In genomic region chr5:130623206-130623605, GRCm38 (mm10) we compare ENCODE assay signal across 8 mouse cellular contexts.
DNase-seq lines count a peak whose midpoint lies in the region; ATAC-seq and TF ChIP-seq lines count a peak whose summit lies in the region.

No protein-coding gene starts in this region.

- no peak for TF ChIP-seq POLR2A in cerebellum, adult 2 months (IDR thresholded peaks at IDR 0.05; ENCODE audit: borderline replicate concordance, insufficient read depth, low read length)

- no peaks in the 10 kb centered on the region for H3K36me3 ChIP-seq in hindbrain, embryonic 10.5 days
- H3K36me3 ChIP-seq in hindbrain, embryonic 12.5 days: no peaks in the 10 kb centered on the region
- H3K36me3 ChIP-seq in forebrain, postnatal 0 days (ENCODE audit: insufficient read depth): no peaks in the 10 kb centered on the region
- H3K36me3 ChIP-seq in limb, embryonic 10.5 days: no peaks in the 10 kb centered on the region

- DNase-seq in hindbrain, embryonic 10.5 days (ENCODE audit: low spot score): peak; percentile 57
- peak; percentile 86 to 96 for DNase-seq in cerebellum, adult 2 months
- peak; percentile 69 for DNase-seq in forebrain, postnatal 0 days
- DNase-seq in heart, postnatal 4 days: peak; percentile 78
- DNase-seq in limb, embryonic 10.5 days (ENCODE audit: low spot score): peak; percentile 66
- peak; percentile 3 for DNase-seq in ovary, postnatal 10 days (ENCODE audit: low spot score)

- H3K4me3 ChIP-seq in hindbrain, embryonic 10.5 days: no peak overlapping the region
- H3K4me3 ChIP-seq in hindbrain, embryonic 12.5 days: no peak overlapping the region
- no peak overlapping the region for H3K4me3 ChIP-seq in cerebellum, adult 2 months (replicated peaks; ENCODE audit: insufficient read depth, low read depth, low read length)
- H3K4me3 ChIP-seq in forebrain, postnatal 0 days (ENCODE audit: low read depth, low read length): no peak overlapping the region
- no peak overlapping the region for H3K4me3 ChIP-seq in limb, embryonic 10.5 days

- no peak overlapping the region for H3K4me2 ChIP-seq in hindbrain, embryonic 12.5 days (replicated peaks)
- H3K4me2 ChIP-seq in forebrain, postnatal 0 days (ENCODE audit: low read depth): no peak overlapping the region

- WGBS in hindbrain, embryonic 10.5 days: 44% methylated on average over 5 of the region's 5 CpGs
- WGBS in hindbrain, embryonic 12.5 days: 54% methylated on average over 5 of the region's 5 CpGs
- 2% methylated on average over 5 of the region's 5 CpGs for WGBS in cerebellum, adult 2 months
- 29% methylated on average over 5 of the region's 5 CpGs for WGBS in forebrain, postnatal 0 days
- WGBS in limb, embryonic 10.5 days: 11% methylated on average over 5 of the region's 5 CpGs

- no peaks in the 10 kb centered on the region for H3K9me3 ChIP-seq in hindbrain, embryonic 10.5 days
- H3K9me3 ChIP-seq in hindbrain, embryonic 12.5 days (replicated peaks): no peaks in the 10 kb centered on the region
- no peaks in the 10 kb centered on the region for H3K9me3 ChIP-seq in forebrain, postnatal 0 days (ENCODE audit: low read length)
- H3K9me3 ChIP-seq in limb, embryonic 10.5 days (replicated peaks): no peaks in the 10 kb centered on the region

- H3K27me3 ChIP-seq in hindbrain, embryonic 10.5 days (ENCODE audit: insufficient read depth, poor library complexity, severe bottlenecking): no peaks in the 10 kb centered on the region
- H3K27me3 ChIP-seq in hindbrain, embryonic 12.5 days: no peaks in the 10 kb centered on the region
- no peaks in the 10 kb centered on the region for H3K27me3 ChIP-seq in cerebellum, adult 2 months (ENCODE audit: control insufficient read depth, insufficient read depth, low read length)
- H3K27me3 ChIP-seq in forebrain, postnatal 0 days (ENCODE audit: insufficient read depth, low read length): no peaks in the 10 kb centered on the region
- H3K27me3 ChIP-seq in limb, embryonic 10.5 days (ENCODE audit: low read depth, poor library complexity, severe bottlenecking): no peaks in the 10 kb centered on the region

- no peak for TF ChIP-seq CTCF in cerebellum, adult 2 months (IDR thresholded peaks at IDR 0.05; ENCODE audit: borderline replicate concordance, insufficient read depth, low read depth, low read length)
- no peak for TF ChIP-seq CTCF in forebrain, postnatal 0 days (IDR thresholded peaks at IDR 0.05; ENCODE audit: low read depth)

- peaks cover 5% of the 10 kb centered on the region; the same call in 1 of the 2 replicates for H3K4me1 ChIP-seq in hindbrain, embryonic 10.5 days (replicated peaks)
- no peaks in the 10 kb centered on the region; the same call in 1 of the 2 replicates for H3K4me1 ChIP-seq in hindbrain, embryonic 12.5 days
- peaks cover 13% of the 10 kb centered on the region; the same call in 1 of the 2 replicates for H3K4me1 ChIP-seq in cerebellum, adult 2 months (ENCODE audit: control insufficient read depth, insufficient read depth, low read length)
- no peaks in the 10 kb centered on the region for H3K4me1 ChIP-seq in forebrain, postnatal 0 days (ENCODE audit: insufficient read depth)
- peaks cover 26% of the 10 kb centered on the region for H3K4me1 ChIP-seq in limb, embryonic 10.5 days

- no peak overlapping the region for H3K9ac ChIP-seq in hindbrain, embryonic 12.5 days
- H3K9ac ChIP-seq in forebrain, postnatal 0 days: no peak overlapping the region

- ATAC-seq in hindbrain, embryonic 12.5 days (ENCODE audit: low FRiP score): no peak
- ATAC-seq in forebrain, postnatal 0 days: peak; percentile 72
- no peak for ATAC-seq in inflammation-experienced regulatory T-cells, adult 6 months

- H3K27ac ChIP-seq in hindbrain, embryonic 10.5 days: no peak overlapping the region
- no peak overlapping the region for H3K27ac ChIP-seq in hindbrain, embryonic 12.5 days
- H3K27ac ChIP-seq in cerebellum, adult 2 months (ENCODE audit: insufficient read depth, low read length): peak overlapping the region; percentile 31; the same call in 1 of the 2 replicates
- no peak overlapping the region for H3K27ac ChIP-seq in forebrain, postnatal 0 days (ENCODE audit: low read depth, low read length)
- H3K27ac ChIP-seq in limb, embryonic 10.5 days: peak overlapping the region; percentile 50; the same call in 1 of the 2 replicates

Comparison
In these comparisons a context has a peak if more than half of its experiments do, and no peak if none do; other contexts are left out.
1. DNase-seq: peak in every context shown above with its lines; median percentile 91 in cerebellum, adult 2 months; 78 in heart, postnatal 4 days; 69 in forebrain, postnatal 0 days; 66 in limb, embryonic 10.5 days; 57 in hindbrain, embryonic 10.5 days; 3 in ovary, postnatal 10 days.
2. H3K27ac ChIP-seq: peak in cerebellum, adult 2 months (single experiment) and limb, embryonic 10.5 days (single experiment); none in hindbrain, embryonic 10.5 days (single experiment), hindbrain, embryonic 12.5 days (single experiment) and forebrain, postnatal 0 days (single experiment).